In the genomic region with DNA sequence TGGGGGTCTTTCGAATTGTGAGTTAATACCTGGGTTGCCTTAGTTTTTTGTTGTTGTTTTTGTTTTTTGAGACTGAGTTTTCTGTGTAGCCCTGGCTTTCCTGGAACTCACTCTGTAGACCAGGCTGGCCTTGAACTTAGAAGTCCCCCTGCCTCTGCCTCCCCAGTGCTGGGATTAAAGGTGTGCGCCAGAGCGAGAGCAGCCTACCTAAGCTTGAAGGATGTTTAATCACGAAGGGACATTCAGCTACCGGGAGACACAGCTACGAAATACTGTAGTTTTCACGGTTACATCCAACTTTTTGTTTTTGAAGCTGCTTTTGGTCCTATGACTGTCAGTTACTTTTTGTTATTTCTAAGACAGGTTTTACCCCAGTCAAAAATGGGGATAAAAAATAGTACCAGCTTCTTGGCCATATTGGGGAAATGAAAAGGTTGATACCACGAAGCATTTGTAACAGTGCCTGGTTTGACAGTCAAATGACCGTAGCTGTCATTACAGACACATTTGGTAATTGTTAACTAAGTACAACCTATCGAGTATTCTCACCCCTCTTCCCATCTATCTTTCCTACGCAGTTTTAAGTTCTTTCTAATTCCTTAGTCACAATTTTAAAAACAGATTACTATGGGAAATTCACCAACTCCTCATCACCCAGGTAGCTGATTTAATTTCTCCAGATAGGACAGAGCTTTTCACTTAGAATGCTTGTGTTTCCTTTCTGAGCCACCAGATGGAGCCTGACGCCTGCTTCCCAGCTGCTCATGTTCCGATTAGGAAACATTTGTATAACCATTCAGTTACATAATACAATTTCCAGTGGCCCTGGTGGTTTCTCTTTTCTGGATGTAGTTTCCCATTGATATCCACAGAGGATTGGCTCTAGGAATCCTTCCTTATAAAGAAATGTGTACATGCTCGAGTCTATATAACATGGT, we compare ENCODE assay signal across 8 mouse cellular contexts. TPM values are rescaled to one million over a fixed set of nuclear protein-coding genes. Genes with fewer than 3 reads are reported as not detected.
DNase-seq lines count a peak whose midpoint lies in the region; ATAC-seq and TF ChIP-seq lines count a peak whose summit lies in the region.

No protein-coding gene starts in this region.

- TF ChIP-seq CTCF in E14TG2a.4 (conservative IDR thresholded peaks at IDR 0.05; ENCODE audit: low read length) = peak; percentile 85

- peaks cover 57% of the 10 kb centered on the region for H3K79me2 ChIP-seq in myocyte (ENCODE audit: control insufficient read depth, insufficient read depth)

- H3K27me3 ChIP-seq in E14TG2a.4 (ENCODE audit: insufficient read depth, low read length) (no peaks in the 10 kb centered on the region), myocyte (ENCODE audit: control insufficient read depth, insufficient read depth, insufficient read length) (no peaks in the 10 kb centered on the region)
- H3K27me3 ChIP-seq in heart, embryonic 15.5 days = no peaks in the 10 kb centered on the region
- H3K27me3 ChIP-seq in liver, embryonic 11.5 days (replicated peaks; ENCODE audit: control insufficient read depth, insufficient read depth, low read length) = no peaks in the 10 kb centered on the region
- H3K27me3 ChIP-seq in stomach, embryonic 16.5 days (ENCODE audit: control insufficient read depth, insufficient read depth, low read length) = no peaks in the 10 kb centered on the region

- H3K4me3 ChIP-seq in E14TG2a.4 (replicated peaks; ENCODE audit: low read length) (peak overlapping the region; percentile 94), myocyte (peak overlapping the region; percentile 78)
- H3K4me3 ChIP-seq in heart, embryonic 15.5 days = peak overlapping the region; percentile 92
- H3K4me3 ChIP-seq in liver, embryonic 11.5 days (ENCODE audit: low read depth, low read length) = peak overlapping the region; percentile 86
- peak overlapping the region; percentile 73 for H3K4me3 ChIP-seq in stomach, embryonic 16.5 days (replicated peaks; ENCODE audit: low read length)

- DNase-seq in c-Kit-negative CD71-positive TER-119-positive erythroid progenitor cells, embryonic 14.5 days (ENCODE audit: low read depth, low spot score) = peak; percentile 66
- DNase-seq in fibroblast of lung, adult 2 months (ENCODE audit: low read depth) = peak; percentile 79
- peak; percentile 85 for DNase-seq in kidney, postnatal 10 days
- no peak for DNase-seq in liver, embryonic 11.5 days (ENCODE audit: low spot score)

- H3K4me1 ChIP-seq in E14TG2a.4 (replicated peaks; ENCODE audit: low read depth, low read length) = peaks cover 32% of the 10 kb centered on the region
- peaks cover 21% of the 10 kb centered on the region for H3K4me1 ChIP-seq in heart, embryonic 15.5 days (replicated peaks)
- H3K4me1 ChIP-seq in liver, embryonic 11.5 days (replicated peaks; ENCODE audit: control insufficient read depth, insufficient read depth, low read length) = peaks cover 22% of the 10 kb centered on the region
- peaks cover 7% of the 10 kb centered on the region for H3K4me1 ChIP-seq in stomach, embryonic 16.5 days (ENCODE audit: control insufficient read depth, insufficient read depth, low read length)

- peak overlapping the region; percentile 93 for H3ac ChIP-seq in myocyte (ENCODE audit: control insufficient read depth, insufficient read length)

- ATAC-seq in heart, embryonic 15.5 days (replicated peaks; ENCODE audit: insufficient number of reproducible peaks, insufficient read depth, low FRiP score, low read depth) = no peak
- ATAC-seq in liver, embryonic 11.5 days (replicated peaks; ENCODE audit: low FRiP score) = no peak
- ATAC-seq in stomach, embryonic 16.5 days (ENCODE audit: insufficient read depth, low FRiP score) = no peak

- no peaks in the 10 kb centered on the region for H3K9me3 ChIP-seq in E14TG2a.4 (ENCODE audit: low read length)
- no peaks in the 10 kb centered on the region for H3K9me3 ChIP-seq in heart, embryonic 15.5 days (replicated peaks)
- no peaks in the 10 kb centered on the region for H3K9me3 ChIP-seq in liver, embryonic 11.5 days (ENCODE audit: control insufficient read depth, low read length)
- H3K9me3 ChIP-seq in stomach, embryonic 16.5 days (replicated peaks; ENCODE audit: control insufficient read depth, low read length) = no peaks in the 10 kb centered on the region

- H3K36me3 ChIP-seq in E14TG2a.4 (ENCODE audit: insufficient read depth, low read length) = peaks cover 46% of the 10 kb centered on the region
- H3K36me3 ChIP-seq in heart, embryonic 15.5 days = 0 out of 2 replicates have a peak, but pooled peaks cover 9% of the 10 kb centered on the region
- H3K36me3 ChIP-seq in liver, embryonic 11.5 days (ENCODE audit: control insufficient read depth, insufficient read depth, low read length) = peaks cover 7% of the 10 kb centered on the region; the same call in 1 of the 2 replicates
- H3K36me3 ChIP-seq in myocyte (ENCODE audit: control insufficient read depth, insufficient read depth) = peaks cover 15% of the 10 kb centered on the region
- H3K36me3 ChIP-seq in stomach, embryonic 16.5 days (ENCODE audit: control insufficient read depth, insufficient read depth, low read length) = 0 out of 2 replicates have a peak, but pooled peaks cover 8% of the 10 kb centered on the region

- TF ChIP-seq POLR2A in myocyte (IDR thresholded peaks at IDR 0.05; ENCODE audit: insufficient read length, low read depth) = no peak

- H3K9ac ChIP-seq in heart, embryonic 15.5 days = peak overlapping the region; percentile 85
- H3K9ac ChIP-seq in liver, embryonic 11.5 days (ENCODE audit: low read depth, low read length) = peak overlapping the region; percentile 95
- H3K9ac ChIP-seq in stomach, embryonic 16.5 days (ENCODE audit: low read length) = peak overlapping the region; percentile 98

- WGBS in heart, embryonic 15.5 days = 39% methylated on average over 14 of the region's 14 CpGs
- 34% methylated on average over 14 of the region's 14 CpGs for WGBS in liver, embryonic 11.5 days
- WGBS in stomach, embryonic 16.5 days = 38% methylated on average over 14 of the region's 14 CpGs

- H3K4me2 ChIP-seq in heart, embryonic 15.5 days = peak overlapping the region; percentile 81
- H3K4me2 ChIP-seq in liver, embryonic 11.5 days = peak overlapping the region; percentile 84
- H3K4me2 ChIP-seq in myocyte (ENCODE audit: low read depth) = peak overlapping the region; percentile 99
- H3K4me2 ChIP-seq in stomach, embryonic 16.5 days (ENCODE audit: low read depth, low read length) = peak overlapping the region; percentile 84

- H3K27ac ChIP-seq in heart, embryonic 15.5 days = peak overlapping the region; percentile 94
- peak overlapping the region; percentile 86; the same call in 1 of the 2 replicates for H3K27ac ChIP-seq in liver, embryonic 11.5 days (ENCODE audit: low read depth, low read length)
- H3K27ac ChIP-seq in stomach, embryonic 16.5 days (ENCODE audit: low read length) = 0 out of 2 replicates have a peak overlapping the region, but pooled peaks have one; percentile 92

TF ChIP-seq in myocyte, 11 proteins besides CTCF, POLR2A, EP300 and RAD21:
- TF ChIP-seq CEBPB (IDR thresholded peaks at IDR 0.05; ENCODE audit: insufficient read depth, poor library complexity, severe bottlenecking) = 0 out of 2 replicates have a peak, but pooled peaks have one; percentile 14
- no peak for TF ChIP-seq E2F4 (IDR thresholded peaks at IDR 0.05; ENCODE audit: insufficient read depth)

RNA-seq across cellular contexts. Expression of gene Nepro, which starts 1.5 kb away (rescaled TPM):
- 3.7 and 4.5 TPM in 2 replicates for polyA plus RNA-seq in heart, embryonic 15.5 days (2015; fragmentation: Nextera tagmentation; extraction: Ambion mirVana)
- 10.1 and 10.4 TPM in 2 replicates for polyA plus RNA-seq in liver, embryonic 11.5 days (2014; fragmentation: Nextera tagmentation; extraction: Ambion mirVana)
- polyA plus RNA-seq in myocyte (2012; fragmentation: generic; extraction: Trizol) = 6.8 TPM
- 7.2 and 7.6 TPM in 2 replicates for polyA plus RNA-seq in stomach, embryonic 16.5 days (2015; fragmentation: Nextera tagmentation; extraction: Ambion mirVana)

RNA-seq across cellular contexts. Expression of gene Gtpbp8, which starts 20.6 kb away (rescaled TPM):
- polyA plus RNA-seq in heart, embryonic 15.5 days (2015; fragmentation: Nextera tagmentation; extraction: Ambion mirVana) = 19.1 and 21.3 TPM in 2 replicates
- polyA plus RNA-seq in liver, embryonic 11.5 days (2014; fragmentation: Nextera tagmentation; extraction: Ambion mirVana) = 30.3 and 32.5 TPM in 2 replicates
- polyA plus RNA-seq in myocyte (2012; fragmentation: generic; extraction: Trizol) = 8.2 TPM
- polyA plus RNA-seq in stomach, embryonic 16.5 days (2015; fragmentation: Nextera tagmentation; extraction: Ambion mirVana) = 25.1 and 26.3 TPM in 2 replicates

RNA-seq across cellular contexts. Expression of gene Cd200r1, which starts 40.0 kb away (rescaled TPM):
- polyA plus RNA-seq in heart, embryonic 15.5 days (2015; fragmentation: Nextera tagmentation; extraction: Ambion mirVana) = 1.2 TPM in 2 replicates
- 5.9 and 6.1 TPM in 2 replicates for polyA plus RNA-seq in liver, embryonic 11.5 days (2014; fragmentation: Nextera tagmentation; extraction: Ambion mirVana)
- 0.02 TPM for polyA plus RNA-seq in myocyte (2012; fragmentation: generic; extraction: Trizol)
- polyA plus RNA-seq in stomach, embryonic 16.5 days (2015; fragmentation: Nextera tagmentation; extraction: Ambion mirVana) = 1.1 and 1.7 TPM in 2 replicates
